Comparison of ENCODE assay signal across 8 mouse cellular contexts in genomic region chrX:75513787-75514178, GRCm38 (mm10). TPM values are rescaled to one million over a fixed set of nuclear protein-coding genes. Genes with fewer than 3 reads are reported as not detected.
DNase-seq lines count a peak whose midpoint lies in the region; ATAC-seq and TF ChIP-seq lines count a peak whose summit lies in the region.

No protein-coding gene starts in this region.

- H3K4me2 ChIP-seq in kidney, postnatal 0 days (ENCODE audit: low read length) = 0 out of 2 replicates have a peak overlapping the region, but pooled peaks have one; percentile 18
- peak overlapping the region; percentile 37 for H3K4me2 ChIP-seq in embryonic facial prominence, embryonic 14.5 days (ENCODE audit: low read depth, low read length)
- H3K4me2 ChIP-seq in hindbrain, embryonic 15.5 days = peak overlapping the region; percentile 52
- peak overlapping the region; percentile 40 for H3K4me2 ChIP-seq in midbrain, postnatal 0 days (ENCODE audit: low read depth, low read length, poor library complexity, severe bottlenecking)

- WGBS in kidney, postnatal 0 days = 41% methylated on average over 3 of the region's 3 CpGs
- WGBS in embryonic facial prominence, embryonic 14.5 days = 27% methylated on average over 3 of the region's 3 CpGs
- WGBS in hindbrain, embryonic 15.5 days = 37% methylated on average over 3 of the region's 3 CpGs
- 32% methylated on average over 3 of the region's 3 CpGs for WGBS in midbrain, postnatal 0 days

- no peak for ATAC-seq in kidney, postnatal 0 days (replicated peaks; ENCODE audit: low FRiP score, low read depth)
- ATAC-seq in embryonic facial prominence, embryonic 14.5 days (ENCODE audit: low read depth) = no peak
- ATAC-seq in hindbrain, embryonic 15.5 days (ENCODE audit: low FRiP score, low read depth) = peak; percentile 72; the same call in 1 of the 2 replicates
- no peak; the same call in 1 of the 2 replicates for ATAC-seq in midbrain, postnatal 0 days (ENCODE audit: low FRiP score)

- H3K4me3 ChIP-seq in kidney, postnatal 0 days (replicated peaks; ENCODE audit: low read depth, low read length) = no peak overlapping the region
- H3K4me3 ChIP-seq in embryonic facial prominence, embryonic 14.5 days (ENCODE audit: low read depth, low read length) = no peak overlapping the region; the same call in 1 of the 2 replicates
- H3K4me3 ChIP-seq in hindbrain, embryonic 15.5 days = peak overlapping the region; percentile 60; the same call in 1 of the 2 replicates
- peak overlapping the region; percentile 14; the same call in 1 of the 2 replicates for H3K4me3 ChIP-seq in midbrain, postnatal 0 days (ENCODE audit: low read depth, low read length)

- no peak overlapping the region for H3K9ac ChIP-seq in kidney, postnatal 0 days (ENCODE audit: low read depth, low read length)
- no peak overlapping the region for H3K9ac ChIP-seq in embryonic facial prominence, embryonic 14.5 days (ENCODE audit: low read depth, low read length)
- H3K9ac ChIP-seq in hindbrain, embryonic 15.5 days = no peak overlapping the region
- no peak overlapping the region for H3K9ac ChIP-seq in midbrain, postnatal 0 days (replicated peaks; ENCODE audit: low read length, poor library complexity, severe bottlenecking)

- H3K27ac ChIP-seq in kidney, postnatal 0 days = 0 out of 2 replicates have a peak overlapping the region, but pooled peaks have one; percentile 5
- H3K27ac ChIP-seq in embryonic facial prominence, embryonic 14.5 days (replicated peaks; ENCODE audit: low read depth, low read length) = no peak overlapping the region
- peak overlapping the region; percentile 63; the same call in 1 of the 2 replicates for H3K27ac ChIP-seq in hindbrain, embryonic 15.5 days (replicated peaks)
- H3K27ac ChIP-seq in midbrain, postnatal 0 days (ENCODE audit: low read depth, low read length) = no peak overlapping the region

- TF ChIP-seq CTCF in kidney, postnatal 0 days (IDR thresholded peaks at IDR 0.05; ENCODE audit: low read depth) = no peak
- TF ChIP-seq CTCF in midbrain, postnatal 0 days (IDR thresholded peaks at IDR 0.05) = no peak

- H3K27me3 ChIP-seq in kidney, postnatal 0 days (ENCODE audit: insufficient read depth, low read length) = no peaks in the 10 kb centered on the region
- H3K27me3 ChIP-seq in embryonic facial prominence, embryonic 14.5 days (replicated peaks; ENCODE audit: control insufficient read depth, insufficient read depth, low read length) = no peaks in the 10 kb centered on the region
- no peaks in the 10 kb centered on the region for H3K27me3 ChIP-seq in hindbrain, embryonic 15.5 days
- H3K27me3 ChIP-seq in midbrain, postnatal 0 days (ENCODE audit: insufficient read depth, low read length) = no peaks in the 10 kb centered on the region

- no peaks in the 10 kb centered on the region for H3K9me3 ChIP-seq in kidney, postnatal 0 days (replicated peaks; ENCODE audit: low read length)
- H3K9me3 ChIP-seq in embryonic facial prominence, embryonic 14.5 days (ENCODE audit: control insufficient read depth, low read length) = no peaks in the 10 kb centered on the region
- H3K9me3 ChIP-seq in hindbrain, embryonic 15.5 days = no peaks in the 10 kb centered on the region
- H3K9me3 ChIP-seq in midbrain, postnatal 0 days (ENCODE audit: low read length) = no peaks in the 10 kb centered on the region

- no peak for DNase-seq in kidney, postnatal 0 days (ENCODE audit: low spot score)
- no peak for DNase-seq in kidney, adult 9 months
- no peak for DNase-seq in embryonic facial prominence, embryonic 14.5 days (ENCODE audit: low spot score)
- no peak for DNase-seq in midbrain, postnatal 0 days (ENCODE audit: low spot score)
- no peak for DNase-seq in thymus, postnatal 14 days
- no peak for DNase-seq in gastrocnemius, postnatal 4 days (ENCODE audit: low spot score in 2 of 2)
- no peak for DNase-seq in cerebellum, postnatal 14 days

- H3K4me1 ChIP-seq in kidney, postnatal 0 days (replicated peaks; ENCODE audit: insufficient read depth, low read length) = no peaks in the 10 kb centered on the region
- H3K4me1 ChIP-seq in embryonic facial prominence, embryonic 14.5 days (ENCODE audit: control insufficient read depth, insufficient read depth, low read length) = no peaks in the 10 kb centered on the region
- H3K4me1 ChIP-seq in hindbrain, embryonic 15.5 days (replicated peaks) = peaks cover 5% of the 10 kb centered on the region
- H3K4me1 ChIP-seq in midbrain, postnatal 0 days (ENCODE audit: insufficient read depth, low read length) = no peaks in the 10 kb centered on the region

- no peaks in the 10 kb centered on the region for H3K36me3 ChIP-seq in kidney, postnatal 0 days (ENCODE audit: insufficient read depth, low read length)
- no peaks in the 10 kb centered on the region for H3K36me3 ChIP-seq in embryonic facial prominence, embryonic 14.5 days (ENCODE audit: control insufficient read depth, insufficient read depth, low read length)
- H3K36me3 ChIP-seq in hindbrain, embryonic 15.5 days = no peaks in the 10 kb centered on the region
- H3K36me3 ChIP-seq in midbrain, postnatal 0 days (ENCODE audit: insufficient read depth, low read length) = no peaks in the 10 kb centered on the region

RNA-seq across cellular contexts. Expression of gene Vbp1, which starts 0.3 kb away (rescaled TPM):
- polyA plus RNA-seq in kidney, postnatal 0 days (2015; fragmentation: Nextera tagmentation; extraction: Ambion mirVana) = 174 and 189 TPM in 2 replicates
- polyA plus RNA-seq in embryonic facial prominence, embryonic 14.5 days (2014; fragmentation: Nextera tagmentation; extraction: Ambion mirVana) = 145 and 147 TPM in 2 replicates
- polyA plus RNA-seq in hindbrain, embryonic 15.5 days (2015; fragmentation: Nextera tagmentation; extraction: Ambion mirVana) = 287 and 297 TPM in 2 replicates
- total RNA-seq in midbrain, postnatal 0 days (2014; rRNA removed) = 91.1 and 134 TPM in 2 replicates
- 291 and 309 TPM in 2 replicates for polyA plus RNA-seq in midbrain, postnatal 0 days (2015; fragmentation: Nextera tagmentation; extraction: Ambion mirVana)
- total RNA-seq in gastrocnemius, postnatal 4 days (2021) = 10 to 100 TPM; 49.1 to 50.5 TPM

Comparison
In these comparisons a context has a peak if more than half of its experiments do, and no peak if none do; other contexts are left out.
1. H3K27ac ChIP-seq: peak in kidney, postnatal 0 days (single experiment) and hindbrain, embryonic 15.5 days (single experiment); none in embryonic facial prominence, embryonic 14.5 days (single experiment) and midbrain, postnatal 0 days (single experiment).
2. H3K4me3 ChIP-seq: peak in hindbrain, embryonic 15.5 days (single experiment) and midbrain, postnatal 0 days (single experiment); none in kidney, postnatal 0 days (single experiment) and embryonic facial prominence, embryonic 14.5 days (single experiment).
3. Peak in every context shown above with its lines, with median percentiles within 50 percentile points of each other: H3K4me2 ChIP-seq.